Mouse (Mus musculus): ENCODE measurements around the gene Hoxb4. TPM values are rescaled to one million over a fixed set of nuclear protein-coding genes. Genes with fewer than 3 reads are reported as not detected.

The Hoxb4 gene
- total RNA-seq, 1 experiment from 2014 or later, result 14.0 TPM

- peak; percentile 89 for DNase-seq
Measured at GRCm38 (mm10) chr11:96284774-96285734, 33.0 kb upstream of the Hoxb4 start.

DNA sequence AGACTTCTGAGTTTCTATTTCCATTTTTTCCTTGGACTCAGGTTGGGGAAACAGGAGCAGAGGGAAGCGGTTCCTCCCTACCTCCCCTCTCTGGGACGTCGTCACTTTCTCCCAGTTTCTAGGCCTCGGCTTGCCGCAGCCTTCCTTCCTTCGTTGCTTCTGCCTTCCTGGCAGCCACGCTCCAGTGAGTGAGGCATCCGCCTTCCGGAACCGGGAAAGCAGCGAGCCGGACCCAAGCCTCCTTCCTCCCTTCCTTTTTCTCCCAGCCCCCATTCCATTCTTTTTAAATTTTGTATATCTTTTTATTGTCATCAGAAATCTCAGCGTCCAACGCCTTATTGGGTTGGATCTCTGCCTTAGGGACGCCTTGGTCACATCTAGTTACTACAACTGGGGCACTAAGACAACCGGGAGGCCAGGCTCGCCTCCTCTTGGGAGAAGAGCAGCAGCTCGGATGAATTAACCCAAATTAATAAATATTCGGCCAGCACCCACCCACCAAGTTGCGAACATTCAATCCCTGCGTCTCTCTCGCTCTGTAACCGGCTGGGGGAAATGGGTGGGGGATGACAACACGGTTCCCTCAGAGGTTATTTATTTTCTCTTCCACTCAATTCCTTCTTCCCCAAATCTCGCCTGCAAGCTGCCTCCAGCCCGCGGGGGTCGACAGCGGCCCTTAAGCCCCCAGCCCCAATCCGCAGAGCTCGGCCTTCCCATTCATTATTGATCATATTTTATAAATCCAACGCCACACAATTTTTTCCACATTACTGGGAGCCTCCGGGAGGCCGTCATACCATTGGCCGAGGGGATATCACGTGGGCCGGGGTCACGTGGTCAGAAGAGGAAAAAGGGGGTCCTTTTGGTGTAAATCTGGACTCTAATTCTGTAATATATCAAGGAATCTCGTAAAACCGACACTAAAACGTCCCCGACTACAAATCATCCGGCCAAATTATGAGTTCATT is 32.0 kb upstream of the Hoxb4 start, which contains the start of gene Hoxb7:
Gene Hoxb7, plus strand, starts transcription at position 853 of the 968 bp plus-strand sequence.
- peak; percentile 92 for DNase-seq

DNA sequence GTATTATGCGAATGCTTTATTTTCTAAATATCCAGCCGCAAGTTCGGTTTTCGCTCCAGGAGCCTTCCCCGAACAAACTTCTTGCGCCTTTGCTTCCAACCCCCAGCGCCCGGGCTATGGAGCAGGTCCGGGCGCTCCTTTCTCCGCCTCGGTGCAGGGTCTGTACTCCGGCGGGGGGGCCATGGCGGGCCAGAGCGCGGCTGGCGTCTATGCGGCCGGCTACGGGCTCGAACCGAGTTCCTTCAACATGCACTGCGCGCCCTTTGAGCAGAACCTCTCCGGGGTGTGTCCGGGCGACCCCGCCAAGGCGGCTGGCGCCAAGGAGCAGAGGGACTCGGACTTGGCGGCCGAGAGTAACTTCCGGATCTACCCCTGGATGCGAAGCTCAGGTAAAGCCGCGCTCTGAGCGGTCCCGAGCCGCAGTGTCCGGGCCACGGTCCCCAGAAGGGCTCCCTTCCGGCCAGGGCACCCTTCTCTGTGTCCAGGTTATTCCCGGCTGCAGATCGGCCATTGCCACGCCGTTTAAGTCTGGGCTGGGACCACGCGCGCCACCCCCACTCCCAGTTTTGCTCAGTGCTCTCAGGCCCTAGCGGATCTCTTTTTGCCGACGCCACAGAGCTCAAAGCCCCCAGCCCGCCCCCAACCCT is 31.2 kb upstream of the Hoxb4 start:
- DNase-seq, result peak; percentile 74

DNA sequence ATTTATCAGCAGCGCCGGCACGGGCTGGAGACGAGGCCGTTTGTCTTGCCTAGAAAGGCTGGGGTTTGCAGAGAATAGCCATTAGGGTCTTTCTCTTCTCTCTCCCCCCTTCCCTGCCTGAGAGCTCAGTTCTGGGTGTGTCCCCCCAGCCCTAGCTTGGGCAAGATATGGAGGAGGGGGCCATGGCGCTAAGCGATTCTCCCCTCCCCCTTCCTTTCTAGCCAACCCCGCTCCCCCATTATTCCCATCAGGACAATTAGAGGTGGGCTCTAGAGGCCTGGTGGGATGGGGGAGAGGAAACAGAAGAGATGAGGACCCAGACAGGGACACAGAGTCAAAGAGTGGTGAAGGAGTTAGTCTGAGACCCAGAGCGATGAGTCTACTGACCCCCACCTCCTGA is 30.7 kb upstream of the Hoxb4 start:
- DNase-seq, result no peak

GRCm38 (mm10) chr11:96288455-96289221 is 29.4 kb upstream of the Hoxb4 start:
- no peak for DNase-seq

DNA sequence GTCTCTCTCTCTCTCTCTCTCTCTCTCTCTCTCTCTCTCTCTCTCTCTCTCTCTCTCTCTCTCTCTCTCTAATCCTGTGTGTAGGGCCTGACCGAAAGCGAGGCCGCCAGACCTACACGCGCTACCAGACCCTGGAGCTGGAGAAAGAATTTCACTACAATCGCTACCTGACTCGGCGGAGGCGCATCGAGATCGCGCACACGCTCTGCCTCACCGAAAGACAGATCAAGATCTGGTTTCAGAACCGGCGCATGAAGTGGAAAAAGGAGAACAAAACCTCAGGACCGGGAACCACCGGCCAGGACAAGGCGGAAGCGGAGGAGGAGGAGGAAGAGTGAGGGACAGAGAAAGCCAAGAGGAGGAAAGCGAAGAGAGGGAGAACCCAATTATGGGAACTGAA is 28.8 kb upstream of the Hoxb4 start:
- DNase-seq, result no peak

- DNase-seq, result no peak
Measured at GRCm38 (mm10) chr11:96289837-96290236, 28.2 kb upstream of the Hoxb4 start.

DNA sequence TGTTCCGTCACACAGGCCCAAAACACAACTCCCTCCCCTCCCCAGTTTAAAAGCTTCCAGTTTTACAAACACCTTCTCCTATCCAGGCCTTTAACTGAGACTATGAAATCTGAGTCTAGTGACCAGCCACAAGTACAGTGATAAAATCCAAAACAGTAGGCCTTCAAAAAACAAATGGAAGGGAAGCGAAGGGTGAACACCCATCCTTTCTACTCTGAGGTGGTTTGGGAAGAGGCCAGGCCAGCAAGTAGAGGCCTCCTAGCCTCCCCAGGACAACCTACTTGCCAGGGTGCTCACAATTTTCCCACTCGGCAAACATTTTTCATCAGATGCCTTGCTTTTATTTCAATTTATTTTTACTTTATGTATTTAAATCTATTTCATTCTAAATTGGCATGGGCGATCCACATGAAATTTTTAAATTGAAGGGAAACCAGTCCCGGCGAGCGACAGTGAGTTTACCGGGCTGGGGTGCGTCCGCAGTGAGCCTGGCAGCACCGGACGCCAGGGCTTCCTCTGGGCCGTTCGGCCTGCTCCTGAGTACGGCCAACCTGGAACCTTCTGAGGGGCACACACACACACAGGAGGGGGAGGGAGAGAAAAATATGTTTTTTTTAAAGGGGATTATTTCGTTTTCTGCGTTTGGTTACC is 27.2 kb upstream of the Hoxb4 start:
- DNase-seq, result no peak

DNA sequence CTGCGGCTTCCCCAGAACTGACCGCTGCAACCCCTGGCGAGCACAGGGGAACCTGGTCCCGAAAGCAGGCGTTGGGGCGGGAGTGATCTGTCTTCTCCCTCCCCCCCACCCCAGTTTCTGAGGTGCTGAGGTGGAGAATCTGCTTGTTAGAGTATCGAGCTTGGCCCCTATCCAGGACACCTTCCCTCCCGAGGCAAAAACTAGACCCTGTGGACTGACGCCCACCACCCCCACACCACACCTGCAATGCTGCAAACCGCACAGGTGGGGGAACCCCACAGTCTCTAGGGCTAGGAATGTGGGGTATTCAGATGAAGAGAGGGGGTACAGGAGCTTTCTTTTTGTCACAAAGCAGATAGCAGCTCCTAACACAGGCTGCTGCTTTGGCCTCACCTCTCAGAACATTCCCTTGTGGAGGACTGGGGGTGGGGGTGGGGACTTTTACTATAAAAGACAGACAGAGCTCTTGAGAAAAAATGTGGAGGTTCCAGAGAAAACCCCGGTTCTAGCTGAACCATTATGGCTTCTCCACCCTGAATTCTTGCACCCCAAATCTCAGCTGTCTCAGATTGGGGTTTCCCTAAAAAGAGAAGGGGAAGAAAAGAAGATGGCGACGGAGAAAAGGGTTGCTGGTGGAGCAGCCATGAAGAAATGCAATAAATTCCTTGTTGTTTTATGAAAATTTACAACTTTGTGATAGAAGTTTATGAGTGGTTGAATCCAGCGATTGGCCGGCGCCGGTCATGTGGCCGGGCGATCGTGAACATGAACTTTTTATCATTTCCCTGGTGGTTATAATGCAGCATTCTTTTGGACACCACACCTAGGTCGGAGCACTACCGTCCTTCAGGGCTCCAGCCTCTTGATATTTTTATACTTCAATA is 26.1 kb upstream of the Hoxb4 start, which contains the start of gene Hoxb6:
Gene Hoxb6, plus strand, starts transcription at position 796 of the 884 bp plus-strand sequence.
- DNase-seq, result peak; percentile 89

GRCm38 (mm10) chr11:96292565-96293301 is 25.3 kb upstream of the Hoxb4 start:
- peak; percentile 75 for DNase-seq

GRCm38 (mm10) chr11:96293302-96293921 is 24.7 kb upstream of the Hoxb4 start:
- DNase-seq, result peak; percentile 56

DNA sequence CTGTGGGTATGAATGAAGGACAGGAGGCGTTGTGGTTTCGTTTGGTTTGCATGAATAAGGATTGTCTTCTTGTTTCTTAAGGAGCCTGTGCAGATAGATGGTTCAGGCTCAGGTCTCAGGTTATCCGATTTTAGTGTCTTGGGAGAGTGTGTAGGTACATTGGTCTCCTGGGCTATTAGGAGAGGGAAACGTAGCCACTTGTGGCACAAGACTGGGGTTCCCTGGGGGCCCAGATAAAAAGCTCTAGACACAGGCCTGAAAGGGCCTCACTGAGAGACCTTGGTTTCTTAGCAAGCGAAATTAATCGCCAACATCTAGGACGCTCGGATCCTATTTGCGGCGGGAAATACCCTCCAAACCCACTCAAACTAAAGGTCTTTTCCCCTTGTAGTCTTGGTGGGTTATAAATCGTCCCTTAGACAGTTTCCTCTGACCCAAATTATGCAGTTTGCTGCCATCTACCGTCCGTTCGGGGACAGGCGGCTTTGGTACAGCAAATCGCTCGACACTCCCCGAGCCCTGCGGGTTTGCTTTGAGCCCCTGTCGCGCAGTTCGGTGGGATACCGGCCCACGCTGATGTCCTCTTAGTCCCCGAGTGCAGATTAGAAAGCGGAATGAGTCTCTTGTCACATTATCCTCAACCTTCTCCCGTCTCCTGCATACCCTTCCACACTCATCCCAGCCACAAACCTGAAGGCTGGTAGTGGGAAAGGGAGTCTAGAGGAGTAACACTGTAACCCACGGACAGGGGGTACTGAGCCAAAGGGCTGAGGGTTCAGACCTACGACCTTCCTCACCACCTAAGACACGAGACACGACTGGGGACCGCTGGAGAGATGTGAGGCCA is 23.6 kb upstream of the Hoxb4 start:
- DNase-seq, result peak; percentile 93

- peak; percentile 64 for DNase-seq
Measured at GRCm38 (mm10) chr11:96295092-96295835, 22.8 kb upstream of the Hoxb4 start.

DNA sequence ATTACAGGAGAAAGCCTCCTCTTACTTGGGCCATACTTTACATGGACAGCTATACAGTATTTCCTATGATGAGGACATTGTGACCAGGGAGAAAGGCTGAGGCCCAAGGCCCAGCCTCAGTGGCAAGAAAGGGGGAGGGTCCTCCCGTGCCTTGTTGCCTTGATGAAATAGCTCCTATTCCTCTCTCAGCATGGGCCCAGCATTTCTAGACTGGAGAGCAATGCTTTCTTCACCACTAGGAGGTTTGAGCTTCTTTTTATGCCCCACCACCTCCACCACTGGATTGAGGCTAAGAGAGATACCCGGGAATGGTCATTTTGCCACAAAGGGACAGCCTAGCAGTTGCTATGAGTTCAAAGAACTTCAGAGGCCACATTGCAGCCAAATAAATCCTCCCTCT is 21.1 kb upstream of the Hoxb4 start:
- DNase-seq, result no peak

- DNase-seq, result no peak
Measured at GRCm38 (mm10) chr11:96297428-96297827, 20.6 kb upstream of the Hoxb4 start.

GRCm38 (mm10) chr11:96297968-96298635 is 20.0 kb upstream of the Hoxb4 start:
- no peak for DNase-seq

Measured in adrenal gland, postnatal 14 days (tissue).